Mouse (Mus musculus): Measurements from ENCODE around the gene Mapk1ip1l. TPM values are rescaled to one million over a fixed set of nuclear protein-coding genes. Genes with fewer than 3 reads are reported as not detected.
"Not testable (repeated sequence)": the region's sequence is repeated elsewhere in the genome, so short reads cannot be mapped to it uniquely, and the experiment has no call there.

The Mapk1ip1l gene
- polyA plus RNA-seq, 1 experiment = 25.4 TPM

GRCm38 (mm10) chr14:47298408-47298792 lies 334 bp downstream of the Mapk1ip1l start:
- Histone ChIP-seq H3K4me3 (ENCODE audit: insufficient read depth, low read length) (peak overlapping the region; percentile 79), H3K27ac (ENCODE audit: insufficient read depth, low read length) (peak overlapping the region; percentile 84), H3K4me1 (ENCODE audit: control insufficient read depth, insufficient read depth, low read length) (peaks cover 1% of the 10 kb centered on the region; the same call in 1 of the 2 replicates)
- no peak for TF ChIP-seq CTCF (IDR thresholded peaks at IDR 0.05; ENCODE audit: extremely low read depth, insufficient read depth, low read length)

GRCm38 (mm10) chr14:47298819-47299261 lies 774 bp downstream of the Mapk1ip1l start:
- no peak for TF ChIP-seq CTCF (IDR thresholded peaks at IDR 0.05; ENCODE audit: extremely low read depth, insufficient read depth, low read length)
- TF ChIP-seq POLR2A (IDR thresholded peaks at IDR 0.05; ENCODE audit: extremely low read depth, insufficient read depth, low read length) = no peak
- Histone ChIP-seq H3K27ac (ENCODE audit: insufficient read depth, low read length) (no peak overlapping the region), H3K4me3 (ENCODE audit: insufficient read depth, low read length) (peak overlapping the region; percentile 79), H3K4me1 (ENCODE audit: control insufficient read depth, insufficient read depth, low read length) (peaks cover 1% of the 10 kb centered on the region; the same call in 1 of the 2 replicates)

DNA sequence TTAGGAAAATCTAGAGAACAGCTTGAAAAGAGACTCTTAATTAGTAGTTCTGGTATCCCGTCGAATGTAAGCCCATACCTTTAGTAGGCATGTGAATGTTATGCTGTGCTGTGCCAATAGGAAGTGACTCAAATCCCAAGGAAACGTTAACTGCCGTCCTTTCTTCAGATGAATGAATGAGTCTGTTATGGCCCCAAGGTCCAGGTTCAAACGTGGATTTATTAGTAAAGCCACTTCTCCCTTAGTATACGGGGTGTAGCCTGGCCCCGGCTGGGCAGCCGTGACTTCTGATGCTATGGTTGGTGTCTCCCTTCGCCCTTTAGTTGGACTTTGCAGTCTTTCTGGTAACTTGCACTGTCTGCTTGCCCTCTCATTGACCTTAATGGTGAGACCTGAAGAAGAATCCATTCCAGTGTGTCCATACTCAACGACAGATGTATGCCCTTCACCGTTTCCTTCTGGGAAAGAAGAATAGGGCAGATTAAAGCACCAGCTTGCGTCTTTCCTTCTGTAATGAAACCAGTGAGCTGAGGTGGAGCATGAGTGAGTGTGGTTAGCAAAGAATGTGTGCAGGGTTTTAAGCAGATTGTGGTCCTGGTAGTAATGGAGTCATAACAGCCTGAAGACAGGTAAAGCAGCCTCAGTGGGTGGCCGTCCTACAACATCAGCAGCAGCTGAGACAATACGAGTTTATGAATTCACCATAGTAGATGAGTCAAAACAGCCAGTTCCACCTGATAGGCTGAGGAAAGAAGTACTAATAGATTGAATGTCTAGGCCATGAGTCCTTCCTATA lies 5.0 kb downstream of the Mapk1ip1l start:
- TF ChIP-seq CTCF (IDR thresholded peaks at IDR 0.05; ENCODE audit: extremely low read depth, insufficient read depth, low read length) = no peak
- TF ChIP-seq POLR2A (IDR thresholded peaks at IDR 0.05; ENCODE audit: extremely low read depth, insufficient read depth, low read length) = no peak
- H3K27ac ChIP-seq (ENCODE audit: insufficient read depth, low read length) = no peak overlapping the region
- H3K4me1 ChIP-seq (ENCODE audit: control insufficient read depth, insufficient read depth, low read length) = peaks cover 1% of the 10 kb centered on the region; the same call in 1 of the 2 replicates
- no peak overlapping the region for H3K4me3 ChIP-seq (ENCODE audit: insufficient read depth, low read length)

DNA sequence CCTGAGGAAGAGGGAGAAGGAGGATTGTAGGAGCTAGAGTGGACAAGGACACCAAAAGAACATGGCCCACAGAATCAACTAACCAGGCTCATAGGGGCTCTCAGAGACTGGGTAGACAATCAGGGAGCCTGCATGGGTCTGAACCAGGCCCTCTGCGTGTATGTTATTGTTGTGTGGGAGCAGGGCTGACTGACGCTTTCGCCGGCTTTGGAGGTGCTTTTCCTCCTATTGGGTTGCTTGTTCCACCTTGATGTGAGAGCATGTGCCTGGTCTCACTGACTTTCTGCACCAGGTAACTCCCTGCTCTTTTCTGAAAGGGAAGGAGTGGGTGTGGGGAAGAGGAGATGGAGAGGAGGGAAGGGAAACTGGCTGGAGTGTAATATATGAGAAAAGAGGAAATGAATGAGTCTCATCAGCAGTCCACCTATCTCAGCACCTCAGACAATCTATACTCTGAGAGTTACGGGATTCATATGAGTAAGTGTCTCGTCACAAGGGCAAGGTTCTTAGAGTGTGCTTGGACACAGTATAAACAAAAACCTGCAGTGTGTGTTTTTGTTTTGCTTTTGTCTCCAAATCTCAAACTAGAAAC lies 6.8 kb downstream of the Mapk1ip1l start:
- TF ChIP-seq CTCF (IDR thresholded peaks at IDR 0.05; ENCODE audit: extremely low read depth, insufficient read depth, low read length) (no peak), POLR2A (IDR thresholded peaks at IDR 0.05; ENCODE audit: extremely low read depth, insufficient read depth, low read length) (no peak)
- H3K4me1 ChIP-seq (ENCODE audit: control insufficient read depth, insufficient read depth, low read length) = no peaks in the 10 kb centered on the region; the same call in 1 of the 2 replicates
- no peak overlapping the region for H3K4me3 ChIP-seq (ENCODE audit: insufficient read depth, low read length)
- no peak overlapping the region for H3K27ac ChIP-seq (ENCODE audit: insufficient read depth, low read length)

GRCm38 (mm10) chr14:47305933-47306332 lies 7.9 kb downstream of the Mapk1ip1l start:
- H3K27ac ChIP-seq (ENCODE audit: insufficient read depth, low read length) = no peak overlapping the region
- H3K4me3 ChIP-seq (ENCODE audit: insufficient read depth, low read length) = no peak overlapping the region
- TF ChIP-seq POLR2A (IDR thresholded peaks at IDR 0.05; ENCODE audit: extremely low read depth, insufficient read depth, low read length) (no peak), CTCF (IDR thresholded peaks at IDR 0.05; ENCODE audit: extremely low read depth, insufficient read depth, low read length) (no peak)
- no peaks in the 10 kb centered on the region; the same call in 1 of the 2 replicates for H3K4me1 ChIP-seq (ENCODE audit: control insufficient read depth, insufficient read depth, low read length)

GRCm38 (mm10) chr14:47307669-47308068 lies 9.6 kb downstream of the Mapk1ip1l start:
- H3K4me3 ChIP-seq (ENCODE audit: insufficient read depth, low read length) = no peak overlapping the region
- H3K27ac ChIP-seq (ENCODE audit: insufficient read depth, low read length) = no peak overlapping the region
- no peaks in the 10 kb centered on the region for H3K4me1 ChIP-seq (ENCODE audit: control insufficient read depth, insufficient read depth, low read length)
- no peak for TF ChIP-seq CTCF (IDR thresholded peaks at IDR 0.05; ENCODE audit: extremely low read depth, insufficient read depth, low read length)
- no peak for TF ChIP-seq POLR2A (IDR thresholded peaks at IDR 0.05; ENCODE audit: extremely low read depth, insufficient read depth, low read length)

DNA sequence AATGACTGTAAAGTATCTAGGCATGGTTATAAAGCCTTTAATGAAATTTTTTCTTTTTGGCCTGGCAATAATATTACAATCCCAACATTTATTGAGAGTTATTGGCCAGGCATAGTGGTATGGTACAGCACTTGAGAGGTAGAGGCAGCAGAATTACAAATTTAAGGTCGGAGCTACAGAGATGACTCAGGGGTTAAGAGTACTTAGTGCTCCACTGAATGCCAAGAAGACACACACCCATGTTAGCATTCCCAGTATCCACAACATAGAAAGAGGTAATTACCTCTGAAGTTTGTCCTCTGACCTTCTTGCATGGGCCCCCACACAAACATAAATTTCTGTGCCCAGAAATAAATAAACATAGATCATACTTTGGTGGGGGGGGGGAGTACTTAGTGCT lies 11.0 kb downstream of the Mapk1ip1l start:
- no peak overlapping the region for H3K4me3 ChIP-seq (ENCODE audit: insufficient read depth, low read length)
- H3K27ac ChIP-seq (ENCODE audit: insufficient read depth, low read length) = no peak overlapping the region
- H3K4me1 ChIP-seq (ENCODE audit: control insufficient read depth, insufficient read depth, low read length) = no peaks in the 10 kb centered on the region
- TF ChIP-seq POLR2A (IDR thresholded peaks at IDR 0.05; ENCODE audit: extremely low read depth, insufficient read depth, low read length) (no peak), CTCF (IDR thresholded peaks at IDR 0.05; ENCODE audit: extremely low read depth, insufficient read depth, low read length) (no peak)

DNA sequence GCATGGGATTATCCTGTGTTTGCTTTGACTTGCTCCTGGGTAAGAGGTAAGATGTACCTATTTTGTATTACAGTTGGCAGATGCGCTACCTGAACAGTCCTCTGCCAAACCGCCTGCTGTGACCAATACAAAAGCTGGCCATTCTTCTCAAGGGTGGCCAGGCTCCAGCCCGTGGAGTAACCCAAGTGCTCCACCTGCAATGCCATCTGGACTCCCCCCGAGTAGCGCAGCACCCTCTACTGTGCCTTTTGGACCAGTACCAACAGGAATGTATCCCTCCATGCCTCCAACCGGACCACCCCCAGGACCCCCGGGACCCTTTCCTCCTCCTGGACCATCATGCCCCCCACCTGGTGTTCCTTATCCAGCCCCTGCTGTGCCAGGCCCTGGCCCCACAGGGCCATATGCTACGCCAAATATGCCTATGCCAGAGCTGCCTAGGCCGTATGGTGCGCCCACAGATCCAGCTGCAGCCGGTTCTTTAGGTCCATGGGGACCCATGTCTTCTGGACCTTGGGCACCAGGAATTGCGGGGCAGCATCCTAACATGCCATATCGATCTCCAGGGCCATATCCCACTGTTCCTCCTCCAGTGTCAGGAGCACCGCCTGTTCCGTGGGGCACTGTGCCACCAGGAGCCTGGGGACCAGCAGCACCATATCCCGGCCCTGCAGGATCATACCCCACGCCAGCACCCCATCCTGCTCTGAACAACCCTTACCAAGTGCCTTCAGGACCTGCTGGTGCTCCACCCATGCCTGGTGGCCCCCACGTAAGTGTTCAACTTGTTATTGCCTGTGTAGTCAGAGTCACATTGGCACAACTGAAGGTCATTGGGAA lies 12.5 kb downstream of the Mapk1ip1l start:
- TF ChIP-seq POLR2A (IDR thresholded peaks at IDR 0.05; ENCODE audit: extremely low read depth, insufficient read depth, low read length) (no peak), CTCF (IDR thresholded peaks at IDR 0.05; ENCODE audit: extremely low read depth, insufficient read depth, low read length) (no peak)
- Histone ChIP-seq H3K4me3 (ENCODE audit: insufficient read depth, low read length) (no peak overlapping the region), H3K4me1 (ENCODE audit: control insufficient read depth, insufficient read depth, low read length) (no peaks in the 10 kb centered on the region), H3K27ac (ENCODE audit: insufficient read depth, low read length) (no peak overlapping the region)

- Histone ChIP-seq H3K27ac (ENCODE audit: insufficient read depth, low read length) (no peak overlapping the region), H3K4me1 (ENCODE audit: control insufficient read depth, insufficient read depth, low read length) (no peaks in the 10 kb centered on the region), H3K4me3 (ENCODE audit: insufficient read depth, low read length) (no peak overlapping the region)
- TF ChIP-seq POLR2A (IDR thresholded peaks at IDR 0.05; ENCODE audit: extremely low read depth, insufficient read depth, low read length) (no peak), CTCF (IDR thresholded peaks at IDR 0.05; ENCODE audit: extremely low read depth, insufficient read depth, low read length) (no peak)
These were observed 21.3 kb downstream of the Mapk1ip1l start for GRCm38 (mm10) chr14:47319362-47319761.

GRCm38 (mm10) chr14:47321581-47321980 lies 23.5 kb downstream of the Mapk1ip1l start:
- not testable (repeated sequence) for H3K4me3 ChIP-seq (ENCODE audit: insufficient read depth, low read length); H3K27ac ChIP-seq (ENCODE audit: insufficient read depth, low read length); H3K4me1 ChIP-seq (ENCODE audit: control insufficient read depth, insufficient read depth, low read length)

Measured in cortical plate, adult 2 months (tissue).